Mouse (Mus musculus) hindbrain, embryonic 16.5 days (tissue): ENCODE results near the gene Ribc2. TPM values are rescaled to one million over a fixed set of nuclear protein-coding genes. Genes with fewer than 3 reads are reported as not detected.
A peak's percentile ranks its signal among the peaks of the same experiment; 100 is the strongest.

Experiments
- ATAC-seq: fragments of 200-750 bp; cut with Nextera tagmentation; 2 replicates; pipeline ENCODE4 v1.8.0; 2017; ENCODE audit warnings: moderate TSS enrichment, moderate library complexity
- H3K27ac ChIP-seq: fragments of 300-500 bp; sonication (generic); 2 replicates; pipeline ENCODE4 v1.5.1; 2014; ENCODE audit warnings: low read depth, mild to moderate bottlenecking, control low read depth, low read length, moderate library complexity
- H3K27me3 ChIP-seq: fragments of 300-500 bp; sonication (generic); replicated peaks from 2 replicates; pipeline ENCODE4 v1.6.1; 2014; ENCODE audit warnings: low read length; ENCODE audit not compliant: control insufficient read depth, insufficient read depth
- H3K36me3 ChIP-seq: fragments of 300-500 bp; sonication (generic); 2 replicates; pipeline ENCODE4 v1.6.1; 2014; ENCODE audit warnings: mild to moderate bottlenecking, low read length, moderate library complexity, mixed read lengths; ENCODE audit not compliant: control insufficient read depth, insufficient read depth
- H3K4me1 ChIP-seq: fragments of 300-500 bp; sonication (generic); 2 replicates; pipeline ENCODE4 v1.6.1; 2014; ENCODE audit warnings: low read depth, low read length; ENCODE audit not compliant: control insufficient read depth, insufficient read depth
- H3K4me2 ChIP-seq: fragments of 300-500 bp; sonication (generic); 2 replicates; pipeline ENCODE4 v1.6.1; 2014; ENCODE audit warnings: mild to moderate bottlenecking, low read length, control low read depth, moderate library complexity
- H3K4me3 ChIP-seq: fragments of 300-500 bp; sonication (generic); 2 replicates; pipeline ENCODE4 v1.5.1; 2014; ENCODE audit warnings: mild to moderate bottlenecking, low read length, control low read depth, moderate library complexity
- H3K9ac ChIP-seq: fragments of 300-500 bp; sonication (generic); 2 replicates; pipeline ENCODE4 v1.6.1; 2014; ENCODE audit warnings: low read depth, mild to moderate bottlenecking, control low read depth, low read length, moderate library complexity
- H3K9me3 ChIP-seq: fragments of 300-500 bp; sonication (generic); 2 replicates; pipeline ENCODE4 v1.6.1; 2014; ENCODE audit warnings: mild to moderate bottlenecking, low read length, moderate library complexity; ENCODE audit not compliant: control insufficient read depth
- WGBS: fragments of 180-500 bp; shearing (Covaris S2); extraction: QIAGEN DNeasy Blood & Tissue Kit; methylation state at CpG from one replicate; pipeline ENCODE4 v1.1.7; 2014; 5-methylcytosine and 5-hydroxymethylcytosine counted together
- polyA plus RNA-seq: library from polyadenylated mRNA; unstranded; fragments of >200 nt; fragmentation: Nextera tagmentation; extraction: Ambion mirVana; gene quantifications from 2 replicates; pipeline ENCODE4 v1.2.1, GENCODE M21; 2015

The Ribc2 gene
- 0.67 and 0.84 TPM in 2 replicates for polyA plus RNA-seq

DNA sequence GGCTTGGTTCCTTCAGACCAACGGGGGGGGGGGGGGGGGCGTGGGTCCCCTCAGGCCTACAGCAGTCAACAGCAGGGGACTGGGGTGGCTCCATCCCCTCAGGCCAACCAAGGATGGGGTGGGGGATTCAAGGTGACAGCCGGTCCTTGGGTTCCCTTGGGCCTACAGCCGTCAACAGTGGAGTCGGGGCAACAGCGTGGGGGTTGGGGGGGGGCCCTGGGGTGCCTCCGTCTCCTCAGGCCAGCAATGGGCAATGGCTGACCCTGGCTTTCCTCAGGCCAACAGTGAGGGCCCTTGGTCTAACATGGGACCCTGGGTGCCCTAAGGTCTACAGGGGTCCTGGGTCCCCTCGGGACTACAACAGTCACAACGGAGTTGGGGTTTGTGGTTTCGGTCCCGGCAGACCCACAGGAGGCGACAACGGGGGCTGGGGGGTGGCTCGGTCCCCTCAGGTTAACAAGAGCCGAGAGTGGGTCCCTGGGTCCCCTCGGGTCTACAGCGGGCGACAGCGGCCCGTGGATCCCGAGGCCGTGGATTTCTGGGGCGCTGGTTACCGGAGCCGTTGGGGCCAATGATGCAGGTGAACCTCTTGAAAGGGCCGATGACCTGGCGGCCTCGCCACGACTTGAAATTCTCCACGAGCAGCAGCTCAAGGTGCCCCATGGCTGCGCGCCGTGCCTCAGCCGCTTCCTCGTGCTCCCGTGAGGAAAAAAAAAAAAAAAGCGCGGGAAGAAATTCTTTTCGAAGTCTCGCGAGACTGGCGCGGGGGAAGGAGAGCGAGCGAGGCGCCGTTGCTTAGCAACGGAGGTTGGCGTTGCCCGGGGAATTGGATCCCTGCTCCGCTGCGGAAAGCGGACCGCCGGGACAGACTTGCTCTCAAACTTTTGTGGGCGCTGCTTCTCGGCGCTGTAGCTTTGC lies at the start of gene Ribc2, which contains the start of gene Smc1b:
TSS of gene Ribc2 (plus strand) at position 804 of the 918 bp plus-strand sequence.
TSS of gene Smc1b (minus strand) at position 690 of the 918 bp plus-strand sequence.
- Histone ChIP-seq H3K9me3 (no peaks in the 10 kb centered on the region), H3K4me2 (peak within 1 kb of the TSS; percentile 83), H3K9ac (peak within 1 kb of the TSS; percentile 64), H3K4me3 (peak within 1 kb of the TSS; percentile 49), H3K27ac (no peak within 1 kb of the TSS), H3K36me3 (no peaks in the 10 kb centered on the region), H3K27me3 (no peaks in the 10 kb centered on the region), H3K4me1 (peaks cover 9% of the 10 kb centered on the region)
- 31% methylated on average over 54 of the region's 58 CpGs for WGBS
- ATAC-seq, result peak; percentile 78

DNA sequence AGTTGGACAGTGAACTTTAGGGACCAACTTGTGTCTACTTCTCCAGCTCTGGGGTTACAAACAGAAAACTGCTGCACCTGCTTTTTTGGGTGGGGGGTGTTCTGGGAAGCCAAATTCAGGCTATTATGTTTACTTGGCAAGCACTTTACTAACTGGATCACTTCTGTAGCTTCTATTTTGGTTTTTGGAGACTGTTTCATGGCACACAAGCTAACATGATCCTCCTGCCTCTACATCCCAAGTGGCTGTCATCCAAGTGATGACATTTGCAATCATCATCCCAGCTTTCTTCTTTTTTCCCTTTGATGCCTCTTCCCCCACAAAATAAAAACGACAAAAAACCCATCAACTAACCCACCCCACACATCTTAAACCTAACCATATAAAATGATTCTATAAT lies 46.2 kb upstream of the Ribc2 start:
- 84% methylated on average over 1 of the region's 1 CpGs for WGBS
- H3K4me3 ChIP-seq, result no peak overlapping the region
- H3K4me1 ChIP-seq, result no peaks in the 10 kb centered on the region

DNA sequence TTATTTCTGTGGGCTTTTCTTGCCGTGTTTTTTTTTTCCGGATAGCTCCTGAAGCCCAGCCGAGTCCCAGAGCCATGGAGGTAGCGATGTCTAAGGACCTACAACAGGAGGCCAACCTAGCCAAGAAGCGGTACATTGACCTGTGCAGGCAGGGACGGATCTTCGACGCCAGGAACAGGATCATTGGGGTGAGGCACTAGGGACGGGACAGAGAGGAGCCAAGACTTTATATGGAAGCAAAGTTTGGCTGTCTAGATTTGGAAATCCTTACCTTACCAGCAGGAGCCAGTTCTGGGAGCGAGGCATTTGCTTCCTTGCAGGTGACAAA lies 279 bp downstream of the Ribc2 start:
- 20% methylated on average over 10 of the region's 10 CpGs for WGBS
- Histone ChIP-seq H3K9ac (peak overlapping the region; percentile 64), H3K9me3 (no peaks in the 10 kb centered on the region), H3K4me3 (peak overlapping the region; percentile 49), H3K27me3 (no peaks in the 10 kb centered on the region), H3K4me2 (peak overlapping the region; percentile 83), H3K4me1 (peaks cover 9% of the 10 kb centered on the region), H3K36me3 (no peaks in the 10 kb centered on the region), H3K27ac (no peak overlapping the region)
- peak; percentile 42; the same call in 1 of the 2 replicates for ATAC-seq

More for the DNA sequence above, 46.2 kb upstream of the Ribc2 start:
- Histone ChIP-seq H3K4me2 (no peak overlapping the region), H3K9ac (no peak overlapping the region), H3K9me3 (no peaks in the 10 kb centered on the region), H3K36me3 (no peaks in the 10 kb centered on the region), H3K27me3 (no peaks in the 10 kb centered on the region), H3K27ac (no peak overlapping the region)
- ATAC-seq, result no peak

GRCm38 (mm10) chr15:85135143-85135542 lies 3.3 kb downstream of the Ribc2 start:
- no peak overlapping the region for H3K4me2 ChIP-seq
- no peak overlapping the region for H3K4me3 ChIP-seq
- no peak for ATAC-seq
- H3K27ac ChIP-seq, result no peak overlapping the region
- H3K36me3 ChIP-seq, result no peaks in the 10 kb centered on the region
- H3K4me1 ChIP-seq, result peaks cover 9% of the 10 kb centered on the region
- no peaks in the 10 kb centered on the region for H3K9me3 ChIP-seq
- H3K9ac ChIP-seq, result no peak overlapping the region
- no peaks in the 10 kb centered on the region for H3K27me3 ChIP-seq
- WGBS, result 42% methylated on average over 9 of the region's 9 CpGs

DNA sequence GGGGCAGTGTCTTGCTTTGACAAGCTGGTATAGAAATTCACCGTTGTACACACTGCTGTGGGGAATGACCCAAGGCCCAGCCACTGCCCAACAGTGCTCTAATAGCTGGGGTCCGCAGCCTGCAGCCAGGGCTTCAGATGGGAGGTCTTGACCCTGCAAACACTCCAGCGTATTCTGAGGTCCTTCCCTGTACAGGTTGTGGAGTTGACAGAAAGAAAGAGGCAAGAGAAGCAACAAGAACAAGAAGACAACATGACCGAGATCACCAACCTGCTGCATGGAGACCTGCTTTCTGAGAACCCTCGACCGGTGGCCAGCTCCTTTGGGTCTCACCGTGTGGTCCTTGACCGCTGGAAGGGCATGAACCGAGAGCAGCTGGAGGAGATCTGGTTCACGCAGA lies 9.4 kb downstream of the Ribc2 start:
- Histone ChIP-seq H3K27ac (no peak overlapping the region), H3K27me3 (no peaks in the 10 kb centered on the region), H3K4me1 (no peaks in the 10 kb centered on the region), H3K9me3 (no peaks in the 10 kb centered on the region), H3K9ac (no peak overlapping the region), H3K4me2 (no peak overlapping the region), H3K36me3 (no peaks in the 10 kb centered on the region), H3K4me3 (no peak overlapping the region)
- WGBS, result 88% methylated on average over 9 of the region's 10 CpGs
- ATAC-seq, result no peak

DNA sequence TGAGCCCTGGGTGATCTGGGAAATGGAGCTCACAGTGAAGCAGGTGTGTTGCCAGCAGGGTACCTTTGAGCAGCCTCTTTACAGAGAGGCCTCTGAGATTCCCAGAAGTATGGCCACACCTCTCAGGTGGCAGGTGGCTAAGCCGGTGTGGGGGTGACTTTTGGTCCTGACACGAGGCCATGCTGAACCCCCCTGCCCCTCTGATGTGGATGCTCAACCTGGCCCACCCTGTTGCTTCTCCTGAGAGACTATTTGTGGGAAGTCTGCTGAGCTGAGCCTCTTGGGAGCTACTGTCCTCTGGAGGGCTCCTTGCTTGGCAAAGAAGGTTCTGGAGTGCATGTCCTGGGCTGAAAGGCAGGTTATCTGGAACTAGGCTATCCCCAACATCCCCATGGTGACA lies 10.6 kb downstream of the Ribc2 start:
- ATAC-seq, result no peak
- 68% methylated on average over 2 of the region's 2 CpGs for WGBS
- Histone ChIP-seq H3K36me3 (no peaks in the 10 kb centered on the region), H3K27ac (no peak overlapping the region), H3K4me3 (no peak overlapping the region), H3K4me2 (no peak overlapping the region), H3K27me3 (no peaks in the 10 kb centered on the region), H3K9me3 (no peaks in the 10 kb centered on the region), H3K9ac (no peak overlapping the region), H3K4me1 (no peaks in the 10 kb centered on the region)

DNA sequence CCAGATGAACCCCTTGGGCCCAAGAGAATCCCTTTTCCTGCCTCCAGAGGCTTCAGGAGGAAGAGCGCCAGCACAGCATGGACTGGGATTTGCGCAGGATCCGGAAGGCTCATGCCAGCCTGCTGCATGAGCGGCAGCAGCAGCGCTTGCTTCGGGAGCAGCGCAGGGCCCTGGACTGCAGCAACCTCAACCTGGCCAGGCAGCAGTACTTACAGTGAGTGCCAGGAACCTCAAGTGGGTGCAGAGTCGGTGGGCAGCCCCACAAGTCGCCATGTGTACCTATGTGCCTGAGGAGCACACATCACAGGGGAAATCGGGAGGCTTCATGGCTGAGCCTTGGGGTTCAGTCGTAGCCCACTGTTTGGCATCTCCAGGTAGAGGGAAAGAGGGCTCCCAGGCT lies 11.3 kb downstream of the Ribc2 start:
- no peak overlapping the region for H3K9ac ChIP-seq
- H3K36me3 ChIP-seq, result no peaks in the 10 kb centered on the region
- H3K9me3 ChIP-seq, result no peaks in the 10 kb centered on the region
- WGBS, result 92% methylated on average over 11 of the region's 11 CpGs
- no peak overlapping the region for H3K4me2 ChIP-seq
- no peak overlapping the region for H3K4me3 ChIP-seq
- no peak for ATAC-seq
- no peaks in the 10 kb centered on the region for H3K27me3 ChIP-seq
- H3K27ac ChIP-seq, result no peak overlapping the region
- H3K4me1 ChIP-seq, result no peaks in the 10 kb centered on the region

- Histone ChIP-seq H3K4me3 (no peak overlapping the region), H3K9ac (no peak overlapping the region), H3K27ac (no peak overlapping the region), H3K4me2 (no peak overlapping the region), H3K4me1 (no peaks in the 10 kb centered on the region), H3K9me3 (no peaks in the 10 kb centered on the region), H3K36me3 (no peaks in the 10 kb centered on the region), H3K27me3 (no peaks in the 10 kb centered on the region)
- no peak for ATAC-seq
- 96% methylated on average over 1 of the region's 1 CpGs for WGBS
Observed at GRCm38 (mm10) chr15:85143747-85144146, 11.9 kb downstream of the Ribc2 start.

DNA sequence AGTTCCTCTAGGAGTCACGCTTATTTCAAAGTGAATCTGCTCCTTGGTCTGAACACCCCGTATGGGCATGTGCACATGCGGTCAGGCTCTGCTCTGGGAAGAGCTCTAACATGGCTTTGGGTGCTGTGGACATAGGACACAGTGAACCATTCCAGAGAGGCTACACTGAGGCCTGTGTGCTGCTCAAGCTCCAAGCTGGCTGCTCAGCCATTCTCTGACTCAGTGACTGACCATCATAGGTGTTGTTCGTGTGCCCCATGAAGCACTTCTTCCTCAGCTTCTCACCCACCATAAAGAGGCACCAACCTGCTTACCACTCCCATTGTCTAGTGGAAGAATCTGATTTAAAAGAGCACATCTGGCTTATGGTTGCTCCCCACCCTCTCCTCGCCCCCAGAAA lies 12.4 kb downstream of the Ribc2 start:
- 94% methylated on average over 5 of the region's 5 CpGs for WGBS
- H3K27me3 ChIP-seq, result no peaks in the 10 kb centered on the region
- no peaks in the 10 kb centered on the region for H3K36me3 ChIP-seq
- H3K4me2 ChIP-seq, result no peak overlapping the region
- no peak overlapping the region for H3K4me3 ChIP-seq
- ATAC-seq, result no peak
- no peak overlapping the region for H3K27ac ChIP-seq
- H3K4me1 ChIP-seq, result no peaks in the 10 kb centered on the region
- H3K9ac ChIP-seq, result no peak overlapping the region
- no peaks in the 10 kb centered on the region for H3K9me3 ChIP-seq
